Mouse (Mus musculus): ENCODE measurements around the gene Top2a.

The Top2a gene

GRCm38 (mm10) chr11:99023500-99024467, at the start of gene Top2a:
Gene Top2a (minus strand): TSS chr11:99024189.
- peak; percentile 99 for DNase-seq (ENCODE audit: low read depth, low spot score)

- DNase-seq (ENCODE audit: low read depth, low spot score) = no peak
Measured at GRCm38 (mm10) chr11:99073781-99074180, 49.8 kb upstream of the Top2a start.

- no peak for DNase-seq (ENCODE audit: low read depth, low spot score)
Measured at GRCm38 (mm10) chr11:99071866-99072265, 47.9 kb upstream of the Top2a start.

GRCm38 (mm10) chr11:99068455-99068854, 44.5 kb upstream of the Top2a start:
- DNase-seq (ENCODE audit: low read depth, low spot score) = no peak

GRCm38 (mm10) chr11:99067591-99067990, 43.6 kb upstream of the Top2a start:
- no peak for DNase-seq (ENCODE audit: low read depth, low spot score)

GRCm38 (mm10) chr11:99065979-99066378, 42.0 kb upstream of the Top2a start:
- peak; percentile 76 for DNase-seq (ENCODE audit: low read depth, low spot score)

GRCm38 (mm10) chr11:99065353-99065752, 41.4 kb upstream of the Top2a start:
- no peak for DNase-seq (ENCODE audit: low read depth, low spot score)

- no peak for DNase-seq (ENCODE audit: low read depth, low spot score)
Measured at GRCm38 (mm10) chr11:99063406-99064131, 39.6 kb upstream of the Top2a start.

GRCm38 (mm10) chr11:99062661-99063060, 38.7 kb upstream of the Top2a start:
- DNase-seq (ENCODE audit: low read depth, low spot score) = no peak

- no peak for DNase-seq (ENCODE audit: low read depth, low spot score)
Measured at GRCm38 (mm10) chr11:99060435-99060834, 36.4 kb upstream of the Top2a start.

- DNase-seq (ENCODE audit: low read depth, low spot score) = no peak
Measured at GRCm38 (mm10) chr11:99055571-99056452, 31.8 kb upstream of the Top2a start.

- DNase-seq (ENCODE audit: low read depth, low spot score) = no peak
Measured at GRCm38 (mm10) chr11:99055143-99055542, 31.2 kb upstream of the Top2a start.

- no peak for DNase-seq (ENCODE audit: low read depth, low spot score)
Measured at GRCm38 (mm10) chr11:99047643-99048042, 23.7 kb upstream of the Top2a start.

GRCm38 (mm10) chr11:99047120-99047519, 23.1 kb upstream of the Top2a start:
- DNase-seq (ENCODE audit: low read depth, low spot score) = no peak

- DNase-seq (ENCODE audit: low read depth, low spot score) = no peak
Measured at GRCm38 (mm10) chr11:99045159-99045889, 21.3 kb upstream of the Top2a start.

GRCm38 (mm10) chr11:99044306-99044705, 20.3 kb upstream of the Top2a start:
- no peak for DNase-seq (ENCODE audit: low read depth, low spot score)

- no peak for DNase-seq (ENCODE audit: low read depth, low spot score)
Measured at GRCm38 (mm10) chr11:99043632-99044031, 19.6 kb upstream of the Top2a start.

- peak; percentile 68 for DNase-seq (ENCODE audit: low read depth, low spot score)
Measured at GRCm38 (mm10) chr11:99042834-99043431, 18.9 kb upstream of the Top2a start.

GRCm38 (mm10) chr11:99041841-99042780, 18.1 kb upstream of the Top2a start:
- DNase-seq (ENCODE audit: low read depth, low spot score) = no peak

All from A20 (cell line).